Mouse (Mus musculus) liver, embryonic 15.5 days (tissue): Measurements from ENCODE around the gene Rimkla. TPM values are rescaled to one million over a fixed set of nuclear protein-coding genes. Genes with fewer than 3 reads are reported as not detected.

ENCODE experiments used
- ATAC-seq: fragments of 200-750 bp; cut with Nextera tagmentation; 2 replicates; pipeline ENCODE4 v1.8.0; 2017; ENCODE audit warnings: moderate number of reproducible peaks, mild to moderate bottlenecking, moderate library complexity; ENCODE audit not compliant: insufficient read depth
- H3K27ac ChIP-seq: fragments of 300-500 bp; sonication (generic); replicated peaks from 2 replicates; pipeline ENCODE4 v1.5.1; 2015; ENCODE audit warnings: mild to moderate bottlenecking, inconsistent platforms
- H3K27me3 ChIP-seq: fragments of 300-500 bp; sonication (generic); 2 replicates; pipeline ENCODE4 v1.6.1; 2015; ENCODE audit warnings: mild to moderate bottlenecking, inconsistent platforms
- H3K36me3 ChIP-seq: fragments of 300-500 bp; sonication (generic); replicated peaks from 2 replicates; pipeline ENCODE4 v1.6.1; 2015; ENCODE audit warnings: moderate library complexity, mild to moderate bottlenecking, inconsistent platforms
- H3K4me1 ChIP-seq: fragments of 300-500 bp; sonication (generic); replicated peaks from 2 replicates; pipeline ENCODE4 v1.6.1; 2015; ENCODE audit warnings: inconsistent platforms
- H3K4me2 ChIP-seq: fragments of 300-500 bp; sonication (generic); 2 replicates; pipeline ENCODE4 v1.6.1; 2015; ENCODE audit warnings: moderate library complexity, mild to moderate bottlenecking, inconsistent platforms
- H3K4me3 ChIP-seq: fragments of 300-500 bp; sonication (generic); replicated peaks from 2 replicates; pipeline ENCODE4 v1.5.1; 2015; ENCODE audit warnings: mild to moderate bottlenecking, inconsistent platforms
- H3K9ac ChIP-seq: fragments of 300-500 bp; sonication (generic); 2 replicates; pipeline ENCODE4 v1.6.1; 2015; ENCODE audit warnings: moderate library complexity, mild to moderate bottlenecking, inconsistent platforms
- H3K9me3 ChIP-seq: fragments of 300-500 bp; sonication (generic); replicated peaks from 2 replicates; pipeline ENCODE4 v1.6.1; 2016; ENCODE audit warnings: inconsistent platforms
- WGBS: fragments of 180-500 bp; shearing (Covaris S2); methylation state at CpG from one replicate; pipeline ENCODE4 v1.1.7; 2015; ENCODE audit warnings: mixed read lengths; ENCODE audit not compliant: insufficient replicate concordance; 5-methylcytosine and 5-hydroxymethylcytosine counted together
- polyA plus RNA-seq: library from polyadenylated mRNA; unstranded; fragments of >200 nt; fragmentation: Nextera tagmentation; extraction: Ambion mirVana; gene quantifications from 2 replicates; pipeline ENCODE4 v1.2.1, GENCODE M21; 2015

The Rimkla gene
- polyA plus RNA-seq, 1 experiment from 2014 or later: not detected

GRCm38 (mm10) chr4:119465841-119466240, 26.6 kb downstream of the Rimkla start:
- Histone ChIP-seq H3K27me3 (no peaks in the 10 kb centered on the region; the same call in 1 of the 2 replicates), H3K4me1 (no peaks in the 10 kb centered on the region), H3K36me3 (no peaks in the 10 kb centered on the region), H3K9me3 (no peaks in the 10 kb centered on the region), H3K4me3 (no peak overlapping the region), H3K27ac (no peak overlapping the region), H3K4me2 (no peak overlapping the region), H3K9ac (no peak overlapping the region)
- no peak for ATAC-seq
- WGBS: 74% methylated on average over 5 of the region's 5 CpGs

- H3K4me3 ChIP-seq: no peak overlapping the region
- H3K9ac ChIP-seq: no peak overlapping the region
- no peak for ATAC-seq
- H3K27me3 ChIP-seq: no peaks in the 10 kb centered on the region; the same call in 1 of the 2 replicates
- 53% methylated on average over 13 of the region's 13 CpGs for WGBS
- H3K4me2 ChIP-seq: no peak overlapping the region
- no peaks in the 10 kb centered on the region for H3K4me1 ChIP-seq
- no peak overlapping the region for H3K27ac ChIP-seq
- H3K36me3 ChIP-seq: no peaks in the 10 kb centered on the region
- no peaks in the 10 kb centered on the region for H3K9me3 ChIP-seq
These were observed 28.5 kb downstream of the Rimkla start for GRCm38 (mm10) chr4:119463756-119464419.

- H3K27ac ChIP-seq: no peak overlapping the region
- H3K4me3 ChIP-seq: no peak overlapping the region
- H3K27me3 ChIP-seq: no peaks in the 10 kb centered on the region; the same call in 1 of the 2 replicates
- no peaks in the 10 kb centered on the region for H3K4me1 ChIP-seq
- H3K9ac ChIP-seq: no peak overlapping the region
- WGBS: 47% methylated on average over 11 of the region's 11 CpGs
- H3K36me3 ChIP-seq: no peaks in the 10 kb centered on the region
- H3K4me2 ChIP-seq: no peak overlapping the region
- no peaks in the 10 kb centered on the region for H3K9me3 ChIP-seq
- ATAC-seq: no peak
These were observed 29.3 kb downstream of the Rimkla start for GRCm38 (mm10) chr4:119462858-119463755.

GRCm38 (mm10) chr4:119462457-119462856, 30.0 kb downstream of the Rimkla start:
- H3K4me1 ChIP-seq: no peaks in the 10 kb centered on the region
- no peaks in the 10 kb centered on the region for H3K9me3 ChIP-seq
- H3K9ac ChIP-seq: no peak overlapping the region
- H3K27me3 ChIP-seq: no peaks in the 10 kb centered on the region; the same call in 1 of the 2 replicates
- H3K4me2 ChIP-seq: no peak overlapping the region
- no peaks in the 10 kb centered on the region for H3K36me3 ChIP-seq
- no peak overlapping the region for H3K27ac ChIP-seq
- no peak for ATAC-seq
- H3K4me3 ChIP-seq: no peak overlapping the region
- 54% methylated on average over 3 of the region's 3 CpGs for WGBS

GRCm38 (mm10) chr4:119460728-119461141, 31.7 kb downstream of the Rimkla start:
- Histone ChIP-seq H3K27ac (no peak overlapping the region), H3K36me3 (no peaks in the 10 kb centered on the region), H3K4me2 (no peak overlapping the region), H3K9ac (no peak overlapping the region), H3K4me3 (no peak overlapping the region), H3K9me3 (no peaks in the 10 kb centered on the region), H3K4me1 (no peaks in the 10 kb centered on the region), H3K27me3 (no peaks in the 10 kb centered on the region; the same call in 1 of the 2 replicates)
- 50% methylated on average over 8 of the region's 8 CpGs for WGBS
- ATAC-seq: no peak

- Histone ChIP-seq H3K9ac (no peak overlapping the region), H3K36me3 (no peaks in the 10 kb centered on the region), H3K4me1 (no peaks in the 10 kb centered on the region), H3K9me3 (no peaks in the 10 kb centered on the region), H3K27ac (no peak overlapping the region), H3K27me3 (no peaks in the 10 kb centered on the region; the same call in 1 of the 2 replicates), H3K4me3 (no peak overlapping the region), H3K4me2 (no peak overlapping the region)
- no peak for ATAC-seq
- WGBS: 50% methylated on average over 5 of the region's 5 CpGs
These were observed 32.1 kb downstream of the Rimkla start for GRCm38 (mm10) chr4:119460296-119460695.

GRCm38 (mm10) chr4:119453533-119453932, 38.9 kb downstream of the Rimkla start:
- H3K27me3 ChIP-seq: no peaks in the 10 kb centered on the region
- 19% methylated on average over 6 of the region's 6 CpGs for WGBS
- ATAC-seq: no peak
- no peak overlapping the region for H3K4me2 ChIP-seq
- H3K9ac ChIP-seq: no peak overlapping the region
- no peaks in the 10 kb centered on the region for H3K36me3 ChIP-seq
- no peaks in the 10 kb centered on the region for H3K9me3 ChIP-seq
- H3K4me3 ChIP-seq: no peak overlapping the region
- H3K27ac ChIP-seq: no peak overlapping the region
- no peaks in the 10 kb centered on the region for H3K4me1 ChIP-seq

GRCm38 (mm10) chr4:119453128-119453527, 39.3 kb downstream of the Rimkla start:
- no peaks in the 10 kb centered on the region for H3K27me3 ChIP-seq
- no peak for ATAC-seq
- 60% methylated on average over 5 of the region's 5 CpGs for WGBS
- H3K36me3 ChIP-seq: no peaks in the 10 kb centered on the region
- no peak overlapping the region for H3K27ac ChIP-seq
- H3K4me1 ChIP-seq: no peaks in the 10 kb centered on the region
- no peak overlapping the region for H3K4me3 ChIP-seq
- H3K9ac ChIP-seq: no peak overlapping the region
- no peaks in the 10 kb centered on the region for H3K9me3 ChIP-seq
- H3K4me2 ChIP-seq: no peak overlapping the region

- no peak overlapping the region for H3K4me2 ChIP-seq
- H3K4me3 ChIP-seq: no peak overlapping the region
- H3K4me1 ChIP-seq: no peaks in the 10 kb centered on the region
- no peaks in the 10 kb centered on the region for H3K27me3 ChIP-seq
- 47% methylated on average over 7 of the region's 7 CpGs for WGBS
- H3K36me3 ChIP-seq: no peaks in the 10 kb centered on the region
- H3K9ac ChIP-seq: no peak overlapping the region
- no peak for ATAC-seq
- H3K27ac ChIP-seq: no peak overlapping the region
- H3K9me3 ChIP-seq: no peaks in the 10 kb centered on the region
These were observed 42.0 kb downstream of the Rimkla start for GRCm38 (mm10) chr4:119450436-119450835.

GRCm38 (mm10) chr4:119447786-119448185, 44.6 kb downstream of the Rimkla start:
- no peaks in the 10 kb centered on the region for H3K4me1 ChIP-seq

GRCm38 (mm10) chr4:119447261-119447660, 45.2 kb downstream of the Rimkla start:
- Histone ChIP-seq H3K27ac (no peak overlapping the region), H3K4me3 (no peak overlapping the region), H3K4me2 (no peak overlapping the region), H3K27me3 (no peaks in the 10 kb centered on the region), H3K9me3 (no peaks in the 10 kb centered on the region), H3K36me3 (no peaks in the 10 kb centered on the region), H3K4me1 (no peaks in the 10 kb centered on the region), H3K9ac (no peak overlapping the region)
- 73% methylated on average over 6 of the region's 6 CpGs for WGBS
- no peak for ATAC-seq

More at GRCm38 (mm10) chr4:119447786-119448185, 44.6 kb downstream of the Rimkla start:
- no peaks in the 10 kb centered on the region for H3K9me3 ChIP-seq
- H3K4me2 ChIP-seq: no peak overlapping the region
- WGBS: 52% methylated on average over 3 of the region's 3 CpGs
- no peak overlapping the region for H3K4me3 ChIP-seq
- H3K27ac ChIP-seq: no peak overlapping the region
- no peak overlapping the region for H3K9ac ChIP-seq
- ATAC-seq: no peak
- no peaks in the 10 kb centered on the region for H3K27me3 ChIP-seq
- no peaks in the 10 kb centered on the region for H3K36me3 ChIP-seq
